ENCODE assay signal across 11 mouse cellular contexts in the genomic region with DNA sequence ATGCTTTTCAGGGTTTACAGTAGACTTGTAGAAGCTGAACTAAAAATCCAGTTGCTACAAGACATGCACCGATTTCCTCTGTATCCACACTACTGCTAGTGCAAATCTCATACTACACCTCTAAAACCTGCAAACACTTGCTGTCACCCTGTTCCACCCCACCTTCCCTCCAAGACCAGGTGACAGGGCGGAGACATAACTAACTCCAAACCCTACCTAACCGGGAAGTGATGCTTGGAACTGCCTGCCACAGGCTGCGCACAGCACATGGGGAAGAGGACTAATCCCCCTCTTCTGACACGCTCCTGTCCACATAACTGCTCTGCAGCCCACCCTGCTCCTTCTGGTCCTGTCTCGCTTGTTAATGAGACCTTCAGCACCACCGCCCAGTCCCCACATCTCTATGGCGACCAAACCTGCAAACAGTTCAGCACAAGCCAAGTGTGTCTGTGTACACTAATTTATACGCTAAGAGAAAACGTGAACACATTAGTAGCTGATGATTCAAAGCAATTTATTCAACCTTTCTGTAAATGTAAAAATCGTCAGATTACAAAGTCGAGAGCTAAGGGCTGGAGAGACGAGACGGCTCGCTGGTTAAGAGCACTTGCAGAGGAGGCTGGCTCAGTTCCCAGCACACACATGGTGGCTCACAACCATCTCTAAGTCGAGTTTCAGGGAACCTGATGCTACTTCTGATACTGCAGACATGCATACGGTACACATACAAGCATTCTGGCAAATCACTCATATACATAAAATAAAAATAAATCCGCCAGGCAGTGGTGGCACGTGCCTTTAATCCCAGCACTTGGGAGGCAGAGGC. TPM values are rescaled to one million over a fixed set of nuclear protein-coding genes. Genes with fewer than 3 reads are reported as not detected.
DNase-seq lines count a peak whose midpoint lies in the region; ATAC-seq and TF ChIP-seq lines count a peak whose summit lies in the region.
"Had no signal": no experiment of that assay in that cellular context is flagged by ENCODE, and none has a peak within 500 bp of the region (broad histone marks: within the 10 kb centered on the region; RNA-seq: fewer than 3 reads in every experiment).

No protein-coding gene starts in this region.

- peak; percentile 50; the same call in 1 of the 2 replicates for ATAC-seq in forebrain, embryonic 13.5 days
- no peak for ATAC-seq in limb, embryonic 13.5 days (ENCODE audit: low FRiP score, low read depth)

- no peaks in the 10 kb centered on the region for H3K9me3 ChIP-seq in forebrain, embryonic 13.5 days (replicated peaks)
- H3K9me3 ChIP-seq in forebrain, embryonic 10.5 days, result no peaks in the 10 kb centered on the region
- no peaks in the 10 kb centered on the region for H3K9me3 ChIP-seq in limb, embryonic 13.5 days
- H3K9me3 ChIP-seq: neural tube, embryonic 13.5 days had no signal

- no peak for TF ChIP-seq CTCF in left cerebral cortex, adult 2 months (IDR thresholded peaks at IDR 0.05)

- no peak overlapping the region for H3K4me2 ChIP-seq in forebrain, embryonic 13.5 days
- no peak overlapping the region for H3K4me2 ChIP-seq in limb, embryonic 13.5 days (replicated peaks)
- H3K4me2 ChIP-seq: neural tube, embryonic 13.5 days had no signal

- intact Hi-C loops in left cerebral cortex, postnatal 4 days (cut with DNase I), result no loop called here
- intact Hi-C loops in left cerebral cortex, adult 2 months (cut with DNase I), result loop anchor here (2.0 kb wide), 1 partner anchor 20 kb away; no protein-coding TSS in a partner anchor

- H3K4me3 ChIP-seq in forebrain, embryonic 13.5 days, result no peak overlapping the region
- H3K4me3 ChIP-seq in forebrain, embryonic 10.5 days, result no peak overlapping the region
- H3K4me3 ChIP-seq in left cerebral cortex, adult 2 months, result no peak overlapping the region
- no peak overlapping the region for H3K4me3 ChIP-seq in limb, embryonic 13.5 days
- H3K4me3 ChIP-seq: neural tube, embryonic 13.5 days had no signal

- no peaks in the 10 kb centered on the region for H3K27me3 ChIP-seq in forebrain, embryonic 13.5 days
- no peaks in the 10 kb centered on the region for H3K27me3 ChIP-seq in forebrain, embryonic 10.5 days (ENCODE audit: poor library complexity, severe bottlenecking)
- no peaks in the 10 kb centered on the region for H3K27me3 ChIP-seq in limb, embryonic 13.5 days
- H3K27me3 ChIP-seq: CH12.LX; neural tube, embryonic 13.5 days had no signal

- 53% methylated on average over 19 of the region's 19 CpGs for WGBS in forebrain, embryonic 13.5 days
- WGBS in forebrain, embryonic 10.5 days, result 87% methylated on average over 19 of the region's 19 CpGs
- 64% methylated on average over 19 of the region's 19 CpGs for WGBS in limb, embryonic 13.5 days

- H3K4me1 ChIP-seq in forebrain, embryonic 13.5 days, result peaks cover 34% of the 10 kb centered on the region
- peaks cover 43% of the 10 kb centered on the region for H3K4me1 ChIP-seq in forebrain, embryonic 10.5 days
- H3K4me1 ChIP-seq in limb, embryonic 13.5 days, result peaks cover 46% of the 10 kb centered on the region

- H3K9ac ChIP-seq in forebrain, embryonic 13.5 days, result no peak overlapping the region; the same call in 1 of the 2 replicates
- H3K9ac ChIP-seq in limb, embryonic 13.5 days, result no peak overlapping the region
- H3K9ac ChIP-seq: neural tube, embryonic 13.5 days had no signal

- peak overlapping the region; percentile 40 for H3K27ac ChIP-seq in forebrain, embryonic 13.5 days
- no peak overlapping the region for H3K27ac ChIP-seq in forebrain, embryonic 10.5 days
- no peak overlapping the region for H3K27ac ChIP-seq in left cerebral cortex, adult 2 months
- 0 out of 2 replicates have a peak overlapping the region, but pooled peaks have one; percentile 3 for H3K27ac ChIP-seq in limb, embryonic 13.5 days
- H3K27ac ChIP-seq: neural tube, embryonic 13.5 days had no signal

- no peaks in the 10 kb centered on the region; the same call in 1 of the 2 replicates for H3K36me3 ChIP-seq in forebrain, embryonic 13.5 days (ENCODE audit: poor library complexity, severe bottlenecking)
- peaks cover 24% of the 10 kb centered on the region; the same call in 1 of the 2 replicates for H3K36me3 ChIP-seq in forebrain, embryonic 10.5 days (replicated peaks)
- H3K36me3 ChIP-seq in limb, embryonic 13.5 days, result peaks cover 10% of the 10 kb centered on the region; the same call in 1 of the 2 replicates
- H3K36me3 ChIP-seq: neural tube, embryonic 13.5 days had no signal

- no peak for DNase-seq in forebrain, embryonic 10.5 days (ENCODE audit: extremely low spot score, low spot score)
- peak; percentile 26 for DNase-seq in left cerebral cortex, postnatal 4 days
- no peak for DNase-seq in left cerebral cortex, adult 2 months (ENCODE audit: extremely low spot score in 1 of 2, low spot score in 2 of 2)
- DNase-seq in R1 (ENCODE audit: low read depth, low spot score) (peak; percentile 51), MN1 (ENCODE audit: low spot score) (no peak)
- DNase-seq in T-cell, adult 2 months (ENCODE audit: low spot score), result no peak

RNA-seq across cellular contexts. Expression of a gene that starts 21.7 kb away (rescaled TPM):
- 47.4 and 53.0 TPM in 2 replicates for polyA plus RNA-seq in forebrain, embryonic 13.5 days (2015; fragmentation: Nextera tagmentation; extraction: Ambion mirVana)
- 61.8 and 64.6 TPM in 2 replicates for polyA plus RNA-seq in forebrain, embryonic 10.5 days (2016; fragmentation: Nextera tagmentation; extraction: Ambion mirVana)
- 100 to 1,000 TPM; 122 to 134 TPM for total RNA-seq in left cerebral cortex, postnatal 4 days (2021)
- total RNA-seq in left cerebral cortex, adult 2 months (2021), result 100 to 1,000 TPM; 110 TPM
- polyA plus RNA-seq in limb, embryonic 13.5 days (2015; fragmentation: Nextera tagmentation; extraction: Ambion mirVana), result 47.5 and 53.9 TPM in 2 replicates

RNA-seq across cellular contexts. Expression of a gene that starts 49.9 kb away (rescaled TPM):
- polyA plus RNA-seq in forebrain, embryonic 13.5 days (2015; fragmentation: Nextera tagmentation; extraction: Ambion mirVana), result not detected in 2 replicates
- not detected in 2 replicates for polyA plus RNA-seq in forebrain, embryonic 10.5 days (2016; fragmentation: Nextera tagmentation; extraction: Ambion mirVana)
- total RNA-seq in left cerebral cortex, postnatal 4 days (2021), result not detected
- not detected for total RNA-seq in left cerebral cortex, adult 2 months (2021)
- 0.37 and 0.41 TPM in 2 replicates for polyA plus RNA-seq in limb, embryonic 13.5 days (2015; fragmentation: Nextera tagmentation; extraction: Ambion mirVana)
- total RNA-seq: CH12.LX had no signal
- polyA plus RNA-seq: neural tube, embryonic 13.5 days; spleen, adult 2 months had no signal

Comparison
In these comparisons a context has a peak if more than half of its experiments do, and no peak if none do; other contexts are left out.
1. H3K27ac ChIP-seq: peak in forebrain, embryonic 13.5 days (single experiment) and limb, embryonic 13.5 days (single experiment); none in forebrain, embryonic 10.5 days (single experiment) and left cerebral cortex, adult 2 months (single experiment).
2. DNase-seq: peak in left cerebral cortex, postnatal 4 days (single experiment) and R1 (single experiment); none in forebrain, embryonic 10.5 days (single experiment), left cerebral cortex, adult 2 months (0 of 2), MN1 (single experiment) and T-cell, adult 2 months (single experiment).